Mouse (Mus musculus): Measurements from ENCODE around the gene Tab1. TPM values are rescaled to one million over a fixed set of nuclear protein-coding genes. Genes with fewer than 3 reads are reported as not detected.

Tab1 gene
- polyA plus RNA-seq, 1 experiment from 2014 or later = 12.2 TPM

DNA sequence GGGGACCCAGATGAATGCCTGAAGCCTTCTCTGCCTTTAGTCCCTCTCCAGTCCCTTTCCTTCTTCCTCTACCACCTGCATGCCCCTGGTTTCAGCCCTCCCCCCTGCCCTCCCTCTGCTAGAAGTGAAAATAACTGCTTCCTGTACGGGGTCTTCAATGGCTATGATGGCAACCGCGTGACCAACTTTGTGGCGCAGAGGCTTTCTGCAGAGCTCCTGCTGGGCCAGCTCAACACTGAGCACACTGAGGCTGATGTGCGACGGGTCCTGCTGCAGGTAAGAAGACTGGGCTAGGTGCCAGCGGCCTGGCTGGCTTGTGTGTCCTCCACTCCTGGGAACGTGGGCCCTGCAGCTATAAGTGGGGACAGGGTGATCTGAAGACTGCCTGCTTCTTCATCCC, 15.6 kb downstream of the Tab1 start:
- Histone ChIP-seq H3K27ac (ENCODE audit: low read length) (no peak overlapping the region), H3K4me2 (ENCODE audit: low read depth, low read length) (no peak overlapping the region), H3K36me3 (ENCODE audit: control insufficient read depth, insufficient read depth) (peaks cover 4% of the 10 kb centered on the region; the same call in 1 of the 2 replicates), H3K9ac (ENCODE audit: low read depth, low read length) (no peak overlapping the region), H3K4me3 (ENCODE audit: low read depth, low read length) (no peak overlapping the region), H3K4me1 (ENCODE audit: control insufficient read depth, low read depth, low read length) (no peaks in the 10 kb centered on the region; the same call in 1 of the 2 replicates), H3K27me3 (ENCODE audit: control insufficient read depth, insufficient read depth, low read depth, low read length) (no peaks in the 10 kb centered on the region), H3K9me3 (replicated peaks; ENCODE audit: control insufficient read depth, low read length) (no peaks in the 10 kb centered on the region)
- ATAC-seq (ENCODE audit: low read depth) = no peak
- WGBS (ENCODE audit: insufficient replicate concordance) = 82% methylated on average over 8 of the region's 8 CpGs

DNA sequence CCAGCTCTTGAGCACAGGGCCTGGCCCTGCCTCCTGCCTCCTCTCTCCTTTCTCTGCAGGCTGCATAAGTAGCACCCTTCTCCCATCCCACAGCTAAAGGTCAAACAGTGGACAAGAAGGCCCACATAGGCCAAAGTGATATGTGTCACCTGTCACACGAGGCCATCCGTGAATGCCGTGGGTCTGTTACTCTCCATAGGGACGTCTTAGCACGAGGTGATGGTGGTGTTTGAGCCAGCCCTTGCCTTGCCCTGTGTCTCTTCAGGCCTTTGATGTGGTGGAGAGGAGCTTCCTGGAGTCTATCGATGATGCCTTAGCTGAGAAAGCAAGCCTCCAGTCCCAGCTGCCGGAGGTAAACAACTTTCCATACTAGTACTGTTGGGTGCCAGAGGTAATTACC, 16.6 kb downstream of the Tab1 start:
- no peak overlapping the region for H3K9ac ChIP-seq (ENCODE audit: low read depth, low read length)
- H3K4me1 ChIP-seq (ENCODE audit: control insufficient read depth, low read depth, low read length) = no peaks in the 10 kb centered on the region; the same call in 1 of the 2 replicates
- no peaks in the 10 kb centered on the region for H3K27me3 ChIP-seq (ENCODE audit: control insufficient read depth, insufficient read depth, low read depth, low read length)
- WGBS (ENCODE audit: insufficient replicate concordance) = 85% methylated on average over 7 of the region's 7 CpGs
- H3K9me3 ChIP-seq (replicated peaks; ENCODE audit: control insufficient read depth, low read length) = no peaks in the 10 kb centered on the region
- no peak for ATAC-seq (ENCODE audit: low read depth)
- H3K4me3 ChIP-seq (ENCODE audit: low read depth, low read length) = no peak overlapping the region
- peaks cover 9% of the 10 kb centered on the region; the same call in 1 of the 2 replicates for H3K36me3 ChIP-seq (ENCODE audit: control insufficient read depth, insufficient read depth)
- H3K4me2 ChIP-seq (ENCODE audit: low read depth, low read length) = no peak overlapping the region
- H3K27ac ChIP-seq (ENCODE audit: low read length) = no peak overlapping the region

DNA sequence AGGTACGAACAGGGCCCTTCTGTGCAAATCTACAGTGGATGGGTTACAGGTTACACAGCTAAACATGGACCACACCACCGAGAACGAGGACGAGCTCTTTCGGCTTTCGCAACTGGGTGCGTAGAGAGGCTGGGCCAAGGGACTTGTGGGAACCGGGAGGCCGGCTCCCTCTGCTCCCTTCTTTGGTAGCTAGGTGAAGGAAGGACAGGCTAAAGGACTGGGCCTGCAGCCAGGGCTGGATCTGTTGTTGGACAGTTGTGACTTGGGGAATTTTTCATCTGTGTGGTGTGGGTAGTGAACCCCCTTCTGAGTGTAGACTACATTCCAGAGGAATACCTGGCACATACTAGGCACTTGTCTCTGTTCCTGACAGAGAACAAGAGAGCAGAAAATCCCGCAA, 19.7 kb downstream of the Tab1 start:
- no peak overlapping the region for H3K27ac ChIP-seq (ENCODE audit: low read length)
- ATAC-seq (ENCODE audit: low read depth) = no peak
- H3K4me3 ChIP-seq (ENCODE audit: low read depth, low read length) = no peak overlapping the region
- H3K27me3 ChIP-seq (ENCODE audit: control insufficient read depth, insufficient read depth, low read depth, low read length) = no peaks in the 10 kb centered on the region
- H3K4me1 ChIP-seq (ENCODE audit: control insufficient read depth, low read depth, low read length) = no peaks in the 10 kb centered on the region
- peaks cover 15% of the 10 kb centered on the region for H3K36me3 ChIP-seq (ENCODE audit: control insufficient read depth, insufficient read depth)
- H3K9me3 ChIP-seq (replicated peaks; ENCODE audit: control insufficient read depth, low read length) = no peaks in the 10 kb centered on the region
- 75% methylated on average over 10 of the region's 10 CpGs for WGBS (ENCODE audit: insufficient replicate concordance)
- H3K9ac ChIP-seq (ENCODE audit: low read depth, low read length) = no peak overlapping the region
- no peak overlapping the region for H3K4me2 ChIP-seq (ENCODE audit: low read depth, low read length)

DNA sequence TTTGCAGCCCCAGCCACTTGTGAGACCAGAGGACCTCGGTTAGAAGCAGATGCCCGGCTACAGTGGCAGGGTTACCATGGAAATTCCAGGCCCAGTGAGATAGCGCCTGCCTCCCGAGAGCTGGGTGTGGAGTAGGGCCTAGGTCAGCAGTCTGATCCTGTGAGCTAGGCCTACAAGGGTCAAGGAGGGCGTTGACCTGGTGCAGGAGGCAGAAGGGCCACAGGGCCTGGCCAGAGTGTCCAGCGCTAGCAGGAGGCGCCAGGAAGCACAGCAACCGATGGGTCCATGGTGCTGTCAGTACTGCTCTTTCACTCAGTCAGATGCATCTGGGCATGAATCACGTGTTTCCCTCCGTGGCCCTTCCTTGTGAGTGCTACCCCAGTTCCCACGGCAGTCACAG, 20.8 kb downstream of the Tab1 start:
- H3K36me3 ChIP-seq (ENCODE audit: control insufficient read depth, insufficient read depth) = peaks cover 21% of the 10 kb centered on the region
- no peak for ATAC-seq (ENCODE audit: low read depth)

DNA sequence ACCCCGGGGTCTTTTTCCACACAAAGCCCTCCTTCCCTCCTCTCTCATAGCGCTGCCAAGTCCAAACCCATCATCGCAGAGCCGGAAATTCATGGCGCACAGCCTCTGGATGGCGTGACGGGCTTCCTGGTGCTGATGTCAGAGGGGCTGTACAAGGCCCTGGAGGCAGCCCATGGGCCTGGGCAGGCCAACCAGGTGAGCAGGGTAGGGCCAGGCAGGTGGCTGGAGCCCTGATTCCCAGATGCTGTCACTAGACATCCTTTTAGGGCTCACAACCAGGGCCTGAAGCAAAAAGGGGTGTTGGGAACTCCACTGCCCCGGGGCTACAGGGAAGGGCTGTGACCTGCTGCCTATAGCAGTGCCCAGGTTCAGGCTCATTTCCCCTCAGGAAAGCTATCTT, 22.8 kb downstream of the Tab1 start:
- no peak overlapping the region for H3K4me3 ChIP-seq (ENCODE audit: low read depth, low read length)
- no peak overlapping the region for H3K27ac ChIP-seq (ENCODE audit: low read length)
- peaks cover 22% of the 10 kb centered on the region for H3K36me3 ChIP-seq (ENCODE audit: control insufficient read depth, insufficient read depth)
- no peaks in the 10 kb centered on the region; the same call in 1 of the 2 replicates for H3K4me1 ChIP-seq (ENCODE audit: control insufficient read depth, low read depth, low read length)
- no peak for ATAC-seq (ENCODE audit: low read depth)
- WGBS (ENCODE audit: insufficient replicate concordance) = 89% methylated on average over 8 of the region's 8 CpGs
- no peak overlapping the region for H3K9ac ChIP-seq (ENCODE audit: low read depth, low read length)
- H3K4me2 ChIP-seq (ENCODE audit: low read depth, low read length) = no peak overlapping the region
- no peaks in the 10 kb centered on the region for H3K9me3 ChIP-seq (replicated peaks; ENCODE audit: control insufficient read depth, low read length)
- H3K27me3 ChIP-seq (ENCODE audit: control insufficient read depth, insufficient read depth, low read depth, low read length) = no peaks in the 10 kb centered on the region

More for the DNA sequence above, 20.8 kb downstream of the Tab1 start:
- Histone ChIP-seq H3K4me1 (ENCODE audit: control insufficient read depth, low read depth, low read length) (no peaks in the 10 kb centered on the region; the same call in 1 of the 2 replicates), H3K9me3 (replicated peaks; ENCODE audit: control insufficient read depth, low read length) (no peaks in the 10 kb centered on the region), H3K4me3 (ENCODE audit: low read depth, low read length) (no peak overlapping the region), H3K27me3 (ENCODE audit: control insufficient read depth, insufficient read depth, low read depth, low read length) (no peaks in the 10 kb centered on the region), H3K27ac (ENCODE audit: low read length) (no peak overlapping the region), H3K4me2 (ENCODE audit: low read depth, low read length) (no peak overlapping the region), H3K9ac (ENCODE audit: low read depth, low read length) (no peak overlapping the region)
- 85% methylated on average over 11 of the region's 11 CpGs for WGBS (ENCODE audit: insufficient replicate concordance)

DNA sequence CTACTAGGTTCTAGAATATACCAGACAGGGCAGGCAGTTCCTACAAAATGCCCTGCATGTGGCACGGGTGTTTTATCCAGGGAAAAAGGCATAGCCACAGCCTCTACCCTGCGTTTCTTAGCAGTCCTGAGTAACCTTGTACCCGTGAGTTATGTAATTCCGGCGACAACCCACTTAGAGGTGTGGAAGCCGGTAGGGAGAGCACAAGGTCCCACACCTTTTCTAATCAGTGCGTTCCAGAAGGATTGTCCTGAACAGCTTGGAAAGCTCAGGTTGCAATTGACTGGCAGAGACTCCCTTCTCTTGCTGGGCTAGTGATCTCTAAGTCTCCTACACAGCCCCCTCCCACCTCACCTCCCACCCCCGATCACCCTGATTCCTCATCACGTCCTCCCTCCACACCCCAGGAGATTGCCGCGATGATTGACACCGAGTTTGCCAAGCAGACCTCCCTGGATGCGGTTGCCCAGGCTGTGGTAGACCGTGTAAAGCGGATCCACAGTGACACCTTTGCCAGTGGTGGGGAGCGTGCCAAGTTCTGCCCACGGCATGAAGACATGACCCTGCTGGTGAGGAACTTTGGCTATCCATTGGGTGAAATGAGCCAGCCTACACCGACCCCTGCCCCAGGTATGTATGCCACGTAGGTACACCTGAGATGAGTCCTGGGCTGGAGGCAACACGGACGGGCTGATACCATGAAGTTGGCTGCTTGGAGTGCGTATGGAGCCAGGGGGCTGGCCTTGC, 24.4 kb downstream of the Tab1 start:
- Histone ChIP-seq H3K9me3 (replicated peaks; ENCODE audit: control insufficient read depth, low read length) (no peaks in the 10 kb centered on the region), H3K4me1 (ENCODE audit: control insufficient read depth, low read depth, low read length) (no peaks in the 10 kb centered on the region; the same call in 1 of the 2 replicates), H3K27me3 (ENCODE audit: control insufficient read depth, insufficient read depth, low read depth, low read length) (no peaks in the 10 kb centered on the region), H3K4me3 (ENCODE audit: low read depth, low read length) (no peak overlapping the region), H3K9ac (ENCODE audit: low read depth, low read length) (no peak overlapping the region), H3K36me3 (ENCODE audit: control insufficient read depth, insufficient read depth) (peaks cover 28% of the 10 kb centered on the region), H3K27ac (ENCODE audit: low read length) (no peak overlapping the region), H3K4me2 (ENCODE audit: low read depth, low read length) (no peak overlapping the region)
- no peak for ATAC-seq (ENCODE audit: low read depth)
- 82% methylated on average over 22 of the region's 22 CpGs for WGBS (ENCODE audit: insufficient replicate concordance)

DNA sequence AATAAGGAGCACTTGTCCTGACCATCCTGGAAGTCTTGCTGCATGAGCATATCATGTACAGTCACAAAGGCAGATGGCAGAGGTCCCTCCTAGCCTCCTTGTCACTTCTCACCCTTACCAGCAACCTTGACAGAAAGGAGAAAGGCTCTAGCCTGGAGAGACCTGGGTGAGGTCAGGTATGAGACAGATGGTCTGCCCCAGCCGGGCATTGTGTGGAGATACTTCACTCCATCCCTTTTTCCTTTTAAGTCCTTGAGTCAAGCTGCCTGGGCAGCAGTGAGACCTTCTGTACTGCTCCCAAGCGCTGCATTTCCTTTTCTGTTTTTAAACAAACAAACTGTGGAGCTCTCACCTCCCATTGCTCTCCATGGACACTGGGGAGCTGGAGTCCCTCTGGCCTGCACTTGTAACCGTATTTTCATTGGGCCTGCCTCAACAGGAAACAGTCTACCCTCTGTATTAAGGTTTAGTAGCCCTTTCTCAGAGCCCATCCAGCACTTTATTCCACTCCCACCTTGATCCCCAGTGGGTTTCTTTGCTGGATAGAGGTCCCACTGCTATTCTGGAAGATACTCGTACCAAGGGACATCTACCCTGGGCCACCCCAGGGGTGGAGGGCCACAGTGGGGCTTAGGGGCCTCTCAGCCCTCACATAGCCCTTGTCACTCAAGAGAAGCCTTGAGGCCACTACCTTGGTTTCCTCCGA, 25.2 kb downstream of the Tab1 start:
- Histone ChIP-seq H3K27ac (ENCODE audit: low read length) (no peak overlapping the region), H3K4me3 (ENCODE audit: low read depth, low read length) (no peak overlapping the region), H3K4me1 (ENCODE audit: control insufficient read depth, low read depth, low read length) (no peaks in the 10 kb centered on the region; the same call in 1 of the 2 replicates), H3K4me2 (ENCODE audit: low read depth, low read length) (no peak overlapping the region), H3K9ac (ENCODE audit: low read depth, low read length) (no peak overlapping the region), H3K27me3 (ENCODE audit: control insufficient read depth, insufficient read depth, low read depth, low read length) (no peaks in the 10 kb centered on the region), H3K9me3 (replicated peaks; ENCODE audit: control insufficient read depth, low read length) (no peaks in the 10 kb centered on the region), H3K36me3 (ENCODE audit: control insufficient read depth, insufficient read depth) (peaks cover 28% of the 10 kb centered on the region)
- WGBS (ENCODE audit: insufficient replicate concordance) = 72% methylated on average over 5 of the region's 5 CpGs
- ATAC-seq (ENCODE audit: low read depth) = no peak

DNA sequence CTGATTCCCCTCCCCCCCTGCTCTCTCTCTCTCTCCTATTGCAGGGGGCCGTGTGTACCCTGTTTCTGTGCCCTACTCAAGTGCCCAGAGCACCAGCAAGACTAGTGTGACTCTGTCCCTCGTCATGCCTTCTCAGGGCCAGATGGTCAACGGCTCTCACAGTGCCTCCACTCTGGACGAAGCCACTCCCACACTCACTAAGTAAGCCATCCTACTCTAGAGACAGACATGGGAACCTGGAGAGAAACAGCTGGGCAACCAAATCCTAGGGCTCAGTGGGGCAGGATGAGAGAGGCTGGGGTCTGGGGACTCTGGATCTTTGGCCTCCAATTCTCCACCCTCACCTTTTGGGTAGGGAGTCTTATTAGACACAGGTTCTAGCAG, 25.8 kb downstream of the Tab1 start:
- H3K36me3 ChIP-seq (ENCODE audit: control insufficient read depth, insufficient read depth) = peaks cover 28% of the 10 kb centered on the region
- H3K9ac ChIP-seq (ENCODE audit: low read depth, low read length) = no peak overlapping the region
- no peaks in the 10 kb centered on the region for H3K9me3 ChIP-seq (replicated peaks; ENCODE audit: control insufficient read depth, low read length)
- ATAC-seq (ENCODE audit: low read depth) = no peak
- no peaks in the 10 kb centered on the region for H3K27me3 ChIP-seq (ENCODE audit: control insufficient read depth, insufficient read depth, low read depth, low read length)
- WGBS (ENCODE audit: insufficient replicate concordance) = 71% methylated on average over 4 of the region's 4 CpGs
- H3K4me2 ChIP-seq (ENCODE audit: low read depth, low read length) = no peak overlapping the region
- no peak overlapping the region for H3K4me3 ChIP-seq (ENCODE audit: low read depth, low read length)
- no peaks in the 10 kb centered on the region; the same call in 1 of the 2 replicates for H3K4me1 ChIP-seq (ENCODE audit: control insufficient read depth, low read depth, low read length)
- H3K27ac ChIP-seq (ENCODE audit: low read length) = peak overlapping the region; percentile 37; the same call in 1 of the 2 replicates

All from liver, embryonic 16.5 days (tissue).